Mouse (Mus musculus) CH12.LX (cell line): Measurements from ENCODE around the gene Olfr818.
"Not testable (repeated sequence)": the region's sequence is repeated elsewhere in the genome, so short reads cannot be mapped to it uniquely, and the experiment has no call there.

ENCODE experiments used
- CTCF ChIP-seq, 2 experiments: IDR thresholded peaks in 1 of 2; conservative IDR thresholded peaks in 1 of 2; 2 replicates each; pipeline ENCODE4 v1.5.1; 2011 to 2012; ENCODE audit warnings: low read depth in 2 of 2, low read length in 2 of 2, improper control_type of control experiment in 1 of 2, inconsistent platforms in 1 of 2, mild to moderate bottlenecking in 1 of 2, moderate library complexity in 1 of 2
- ELF1 ChIP-seq: IDR thresholded peaks from 2 replicates; pipeline ENCODE4 v1.6.1; 2014; ENCODE audit warnings: low read depth, mild to moderate bottlenecking, inconsistent platforms, low read length, improper control_type of control experiment
- EP300 ChIP-seq: IDR thresholded peaks from 2 replicates; pipeline ENCODE4 v1.6.1; 2011; ENCODE audit warnings: low read length, improper control_type of control experiment
- MAZ ChIP-seq: IDR thresholded peaks from 2 replicates; pipeline ENCODE4 v1.6.1; 2012; ENCODE audit warnings: low read depth, mild to moderate bottlenecking, inconsistent platforms, low read length, improper control_type of control experiment, moderate library complexity
- POLR2A ChIP-seq: IDR thresholded peaks from 2 replicates; pipeline ENCODE4 v1.6.1; 2011; ENCODE audit warnings: low read depth, mild to moderate bottlenecking, improper control_type of control experiment, low read length
- POLR2AphosphoS2 ChIP-seq: IDR thresholded peaks from 2 replicates; pipeline ENCODE4 v1.6.1; 2011; ENCODE audit warnings: low read depth, low read length, improper control_type of control experiment
- TCF12 ChIP-seq: IDR thresholded peaks from 2 replicates; pipeline ENCODE4 v1.6.1; 2014; ENCODE audit warnings: low read depth, mild to moderate bottlenecking, inconsistent platforms, low read length, improper control_type of control experiment
- USF1 ChIP-seq: IDR thresholded peaks from 2 replicates; pipeline ENCODE4 v1.6.1; 2014; ENCODE audit warnings: low read depth, mild to moderate bottlenecking, inconsistent platforms, low read length, improper control_type of control experiment

- not testable (repeated sequence) for TF ChIP-seq TCF12; CTCF (conservative IDR thresholded peaks at IDR 0.05 in 1 of 2, IDR thresholded peaks at IDR 0.05 in 1 of 2; ENCODE audit: low read depth in 2 of 2, low read length in 2 of 2); EP300; POLR2A; POLR2AphosphoS2; USF1; ELF1; MAZ
Observed at GRCm38 (mm10) chr10:129984962-129985361, 36.1 kb upstream of the Olfr818 start, which contains the start of gene Gm10310.
